Mouse (Mus musculus) E14TG2a.4 (cell line): ENCODE measurements around the gene Dscaml1.

Experiments
- CTCF ChIP-seq: conservative IDR thresholded peaks from 2 replicates; pipeline ENCODE4 v1.5.1; 2014; ENCODE audit warnings: low read length
- NANOG ChIP-seq: IDR thresholded peaks from 2 replicates; pipeline ENCODE4 v1.6.1; 2014; ENCODE audit warnings: borderline replicate concordance, low read length, mixed read lengths
- POU5F1 ChIP-seq: IDR thresholded peaks from 2 replicates; pipeline ENCODE4 v1.6.1; 2014; ENCODE audit warnings: low read length, borderline replicate concordance

DNA sequence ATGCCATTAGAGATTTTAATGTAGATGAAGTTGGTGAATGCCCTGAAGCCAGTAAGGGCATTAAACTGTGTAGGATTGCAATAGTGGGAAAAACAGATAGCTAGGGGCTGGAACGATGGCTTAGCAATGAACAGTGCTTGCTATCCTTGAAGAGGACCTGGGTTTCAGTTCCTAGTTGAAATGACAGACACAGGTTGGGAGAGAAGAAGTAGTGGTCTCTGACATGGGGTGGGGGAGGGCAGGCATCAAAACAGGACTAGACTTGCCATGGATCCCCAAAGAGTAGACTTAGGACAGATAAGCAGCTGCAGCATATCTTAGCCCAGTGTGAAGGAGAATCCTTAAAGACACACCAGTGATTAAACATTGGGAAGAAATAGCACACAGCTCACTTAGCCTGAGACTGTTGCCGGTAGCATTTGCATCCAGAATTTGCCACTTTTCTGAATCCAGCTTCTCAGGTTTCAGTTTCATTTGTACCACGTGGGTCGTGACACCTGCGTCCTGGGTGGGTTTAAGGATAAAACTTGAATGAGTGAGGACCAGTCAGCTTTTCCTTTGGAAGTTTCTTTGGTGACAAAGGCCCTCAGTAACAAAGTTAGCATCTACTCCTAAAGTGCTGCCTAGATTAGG is 75.0 kb downstream of the Dscaml1 start:
- no peak for TF ChIP-seq CTCF
- TF ChIP-seq NANOG: no peak
- TF ChIP-seq POU5F1: no peak
